ENCODE assay signal across 10 mouse cellular contexts in the genomic region with DNA sequence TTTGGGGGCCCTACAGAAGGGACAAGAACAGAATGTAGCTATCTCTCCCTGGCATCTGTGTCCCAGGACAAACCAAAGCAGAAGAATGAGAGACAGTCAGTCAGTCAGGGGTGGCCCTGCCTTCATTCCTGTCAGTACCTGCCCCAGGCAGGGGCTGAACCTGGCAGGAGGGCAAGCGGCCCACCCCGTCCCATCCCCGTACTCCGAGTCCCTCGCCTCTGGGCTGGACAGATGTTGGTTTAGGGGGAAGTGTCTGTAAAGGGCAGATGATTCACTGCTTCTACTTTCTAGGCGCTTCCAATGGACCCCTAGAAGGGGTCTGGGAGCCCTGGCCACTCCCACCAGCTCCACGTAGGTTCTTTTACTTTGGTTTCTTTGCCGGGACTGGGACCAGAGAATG. TPM values are rescaled to one million over a fixed set of nuclear protein-coding genes. Genes with fewer than 3 reads are reported as not detected.
DNase-seq lines count a peak whose midpoint lies in the region; ATAC-seq and TF ChIP-seq lines count a peak whose summit lies in the region.
"Had no signal": no experiment of that assay in that cellular context is flagged by ENCODE, and none has a peak within 500 bp of the region (broad histone marks: within the 10 kb centered on the region; RNA-seq: fewer than 3 reads in every experiment).

No protein-coding gene starts in this region.

- no peak for TF ChIP-seq CTCF in lung, embryonic 14.5 days (IDR thresholded peaks at IDR 0.05; ENCODE audit: low read depth)

- no peaks in the 10 kb centered on the region for H3K9me3 ChIP-seq in lung, embryonic 14.5 days (ENCODE audit: low read depth, low read length)
- no peaks in the 10 kb centered on the region for H3K9me3 ChIP-seq in forebrain, embryonic 10.5 days
- no peaks in the 10 kb centered on the region for H3K9me3 ChIP-seq in intestine, embryonic 14.5 days (ENCODE audit: control insufficient read depth, low read length)
- H3K9me3 ChIP-seq in neural tube, embryonic 15.5 days (replicated peaks) = no peaks in the 10 kb centered on the region
- H3K9me3 ChIP-seq: liver, embryonic 15.5 days had no signal

- ATAC-seq in lung, embryonic 14.5 days (ENCODE audit: insufficient read depth) = peak; percentile 19; the same call in 1 of the 2 replicates
- no peak for ATAC-seq in intestine, embryonic 14.5 days (replicated peaks; ENCODE audit: low FRiP score, low TSS enrichment, low read depth)
- no peak for ATAC-seq in neural tube, embryonic 15.5 days (ENCODE audit: low FRiP score)

- no peaks in the 10 kb centered on the region for H3K27me3 ChIP-seq in lung, embryonic 14.5 days (ENCODE audit: insufficient read depth, low read length)
- peaks cover 33% of the 10 kb centered on the region for H3K27me3 ChIP-seq in forebrain, embryonic 10.5 days (ENCODE audit: poor library complexity, severe bottlenecking)
- 0 out of 2 replicates have a peak, but pooled peaks cover 6% of the 10 kb centered on the region for H3K27me3 ChIP-seq in intestine, embryonic 14.5 days (replicated peaks; ENCODE audit: control insufficient read depth, insufficient read depth, low read length)
- H3K27me3 ChIP-seq in neural tube, embryonic 15.5 days (replicated peaks) = peaks cover 29% of the 10 kb centered on the region

- DNase-seq in lung, embryonic 14.5 days = no peak
- no peak for DNase-seq in lung, postnatal 14 days
- no peak for DNase-seq in forebrain, embryonic 10.5 days (ENCODE audit: extremely low spot score, low spot score)
- no peak for DNase-seq in intestine, embryonic 14.5 days (ENCODE audit: low spot score)
- DNase-seq in thymus, postnatal 4 days = no peak
- no peak for DNase-seq in thymus, postnatal 25 days
- no peak for DNase-seq in layer of hippocampus, postnatal 25 days (ENCODE audit: extremely low spot score in 1 of 2, low spot score in 1 of 2)
- DNase-seq: heart, postnatal 10 days had no signal

- H3K4me1 ChIP-seq in lung, embryonic 14.5 days (ENCODE audit: insufficient read depth) = peaks cover 12% of the 10 kb centered on the region
- peaks cover 41% of the 10 kb centered on the region for H3K4me1 ChIP-seq in forebrain, embryonic 10.5 days
- peaks cover 22% of the 10 kb centered on the region for H3K4me1 ChIP-seq in intestine, embryonic 14.5 days (replicated peaks; ENCODE audit: control insufficient read depth, insufficient read depth, low read length)
- peaks cover 13% of the 10 kb centered on the region for H3K4me1 ChIP-seq in neural tube, embryonic 15.5 days

- peak overlapping the region; percentile 49 for H3K9ac ChIP-seq in lung, embryonic 14.5 days
- peak overlapping the region; percentile 35 for H3K9ac ChIP-seq in intestine, embryonic 14.5 days (ENCODE audit: low read length)
- H3K9ac ChIP-seq in neural tube, embryonic 15.5 days (replicated peaks) = peak overlapping the region; percentile 38; the same call in 1 of the 2 replicates
- H3K9ac ChIP-seq: liver, embryonic 15.5 days had no signal

- no peaks in the 10 kb centered on the region for H3K36me3 ChIP-seq in lung, embryonic 14.5 days (ENCODE audit: insufficient read depth)
- H3K36me3 ChIP-seq in forebrain, embryonic 10.5 days (replicated peaks) = no peaks in the 10 kb centered on the region
- H3K36me3 ChIP-seq in intestine, embryonic 14.5 days (ENCODE audit: control insufficient read depth, insufficient read depth, low read length) = no peaks in the 10 kb centered on the region
- no peaks in the 10 kb centered on the region for H3K36me3 ChIP-seq in neural tube, embryonic 15.5 days
- H3K36me3 ChIP-seq: liver, embryonic 15.5 days had no signal

- 17% methylated on average over 8 of the region's 8 CpGs for WGBS in lung, embryonic 14.5 days
- 40% methylated on average over 8 of the region's 8 CpGs for WGBS in forebrain, embryonic 10.5 days
- WGBS in intestine, embryonic 14.5 days = 32% methylated on average over 8 of the region's 8 CpGs
- 31% methylated on average over 8 of the region's 8 CpGs for WGBS in neural tube, embryonic 15.5 days

- H3K4me3 ChIP-seq in lung, embryonic 14.5 days (ENCODE audit: low read depth, low read length) = peak overlapping the region; percentile 47
- peak overlapping the region; percentile 57 for H3K4me3 ChIP-seq in forebrain, embryonic 10.5 days
- H3K4me3 ChIP-seq in intestine, embryonic 14.5 days (ENCODE audit: low read depth, low read length) = peak overlapping the region; percentile 40
- peak overlapping the region; percentile 34 for H3K4me3 ChIP-seq in neural tube, embryonic 15.5 days (replicated peaks)
- H3K4me3 ChIP-seq: liver, embryonic 15.5 days had no signal

- no peak overlapping the region for H3K27ac ChIP-seq in lung, embryonic 14.5 days (ENCODE audit: low read depth)
- peak overlapping the region; percentile 69 for H3K27ac ChIP-seq in forebrain, embryonic 10.5 days
- no peak overlapping the region for H3K27ac ChIP-seq in intestine, embryonic 14.5 days (ENCODE audit: low read depth)
- H3K27ac ChIP-seq in neural tube, embryonic 15.5 days (replicated peaks) = no peak overlapping the region
- H3K27ac ChIP-seq: liver, embryonic 15.5 days had no signal

- H3K4me2 ChIP-seq in lung, embryonic 14.5 days = peak overlapping the region; percentile 73
- peak overlapping the region; percentile 64 for H3K4me2 ChIP-seq in intestine, embryonic 14.5 days (ENCODE audit: low read length)
- H3K4me2 ChIP-seq in neural tube, embryonic 15.5 days = peak overlapping the region; percentile 63

RNA-seq across cellular contexts. Expression of gene Ptges, which starts 27.4 kb away (rescaled TPM):
- 17.7 and 18.4 TPM in 2 replicates for polyA plus RNA-seq in lung, embryonic 14.5 days (2014; fragmentation: Nextera tagmentation; extraction: Ambion mirVana)
- 5.1 and 7.3 TPM in 2 replicates for polyA plus RNA-seq in forebrain, embryonic 10.5 days (2016; fragmentation: Nextera tagmentation; extraction: Ambion mirVana)
- 3.7 and 4.5 TPM in 2 replicates for polyA plus RNA-seq in intestine, embryonic 14.5 days (2014; fragmentation: Nextera tagmentation; extraction: Ambion mirVana)
- 3.6 and 4.0 TPM in 2 replicates for polyA plus RNA-seq in neural tube, embryonic 15.5 days (2015; fragmentation: Nextera tagmentation; extraction: Ambion mirVana)
- 1 to 10 TPM; 2.7 to 4.2 TPM for total RNA-seq in layer of hippocampus, postnatal 25 days (2021)

RNA-seq across cellular contexts. Expression of gene Tor1b, which starts 50.5 kb away (rescaled TPM):
- 41.0 and 41.8 TPM in 2 replicates for polyA plus RNA-seq in lung, embryonic 14.5 days (2014; fragmentation: Nextera tagmentation; extraction: Ambion mirVana)
- polyA plus RNA-seq in forebrain, embryonic 10.5 days (2016; fragmentation: Nextera tagmentation; extraction: Ambion mirVana) = 23.6 and 24.2 TPM in 2 replicates
- polyA plus RNA-seq in intestine, embryonic 14.5 days (2014; fragmentation: Nextera tagmentation; extraction: Ambion mirVana) = 29.1 and 32.0 TPM in 2 replicates
- 17.3 and 20.2 TPM in 2 replicates for polyA plus RNA-seq in neural tube, embryonic 15.5 days (2015; fragmentation: Nextera tagmentation; extraction: Ambion mirVana)
- 10 to 100 TPM; 37.4 to 39.6 TPM for total RNA-seq in layer of hippocampus, postnatal 25 days (2021)
